Mouse (Mus musculus) kidney, postnatal 10 days (tissue): ENCODE results near the gene G430095P16Rik.

ENCODE experiments used
- DNase-seq: peaks from one replicate; pipeline ENCODE4 v3.0.0; 2021; ENCODE audit warnings: mixed read lengths

The G430095P16Rik gene

GRCm38 (mm10) chr8:84724683-84725082 lies 1.9 kb downstream of the G430095P16Rik start:
- no peak for DNase-seq

GRCm38 (mm10) chr8:84725246-84725940 lies 2.6 kb downstream of the G430095P16Rik start:
- DNase-seq: no peak

GRCm38 (mm10) chr8:84725941-84726259 lies 3.1 kb downstream of the G430095P16Rik start:
- peak; percentile 65 for DNase-seq

GRCm38 (mm10) chr8:84728474-84728873 lies 5.7 kb downstream of the G430095P16Rik start:
- DNase-seq: no peak

GRCm38 (mm10) chr8:84729921-84730362 lies 7.1 kb downstream of the G430095P16Rik start:
- peak; percentile 64 for DNase-seq

- DNase-seq: no peak
These were observed 7.9 kb downstream of the G430095P16Rik start for GRCm38 (mm10) chr8:84730541-84731370.

GRCm38 (mm10) chr8:84731371-84732177 lies 8.8 kb downstream of the G430095P16Rik start:
- no peak for DNase-seq

GRCm38 (mm10) chr8:84732545-84732944 lies 9.7 kb downstream of the G430095P16Rik start:
- no peak for DNase-seq

GRCm38 (mm10) chr8:84732996-84733395 lies 10.2 kb downstream of the G430095P16Rik start:
- DNase-seq: peak; percentile 58

- no peak for DNase-seq
These were observed 11.2 kb downstream of the G430095P16Rik start for GRCm38 (mm10) chr8:84733959-84734358.

GRCm38 (mm10) chr8:84734680-84735079 lies 11.9 kb downstream of the G430095P16Rik start:
- no peak for DNase-seq

- no peak for DNase-seq
These were observed 12.8 kb downstream of the G430095P16Rik start for GRCm38 (mm10) chr8:84735597-84735996.

GRCm38 (mm10) chr8:84736521-84736920 lies 13.7 kb downstream of the G430095P16Rik start:
- no peak for DNase-seq

- peak; percentile 90 for DNase-seq
These were observed 14.8 kb downstream of the G430095P16Rik start for GRCm38 (mm10) chr8:84737608-84738007.

- no peak for DNase-seq
These were observed 15.5 kb downstream of the G430095P16Rik start for GRCm38 (mm10) chr8:84738266-84738665.

GRCm38 (mm10) chr8:84738715-84739400 lies 16.1 kb downstream of the G430095P16Rik start:
- DNase-seq: no peak

- DNase-seq: no peak
These were observed 16.6 kb downstream of the G430095P16Rik start for GRCm38 (mm10) chr8:84739401-84739742.

GRCm38 (mm10) chr8:84740895-84741843 lies 18.4 kb downstream of the G430095P16Rik start:
- DNase-seq: no peak

- peak; percentile 67 for DNase-seq
These were observed 19.6 kb downstream of the G430095P16Rik start for GRCm38 (mm10) chr8:84742171-84743053.

- DNase-seq: no peak
These were observed 20.2 kb downstream of the G430095P16Rik start for GRCm38 (mm10) chr8:84743054-84743415.
